Mouse (Mus musculus): ENCODE data around the gene Sem1. TPM values are rescaled to one million over a fixed set of nuclear protein-coding genes. Genes with fewer than 3 reads are reported as not detected.

Sem1 gene
- polyA plus RNA-seq, 1 experiment, result 112 TPM

- H3ac ChIP-seq (ENCODE audit: control insufficient read depth, insufficient read length), result no peak overlapping the region
- peaks cover 91% of the 10 kb centered on the region for H3K79me2 ChIP-seq (ENCODE audit: control insufficient read depth, insufficient read depth)
- H3K4me2 ChIP-seq (ENCODE audit: low read depth), result no peak overlapping the region
- H3K4me3 ChIP-seq, result no peak overlapping the region
- peaks cover 3% of the 10 kb centered on the region for H3K36me3 ChIP-seq (ENCODE audit: control insufficient read depth, insufficient read depth)
- no peak for TF ChIP-seq POLR2A (IDR thresholded peaks at IDR 0.05; ENCODE audit: insufficient read length, low read depth)
- TF ChIP-seq MYOD1 (IDR thresholded peaks at IDR 0.05; ENCODE audit: control insufficient read depth in 1 of 3, insufficient read length in 2 of 3, low read depth in 2 of 3), result no peak
- TF ChIP-seq TCF12 (IDR thresholded peaks at IDR 0.05; ENCODE audit: insufficient read depth, poor library complexity, severe bottlenecking), result no peak
- TF ChIP-seq CEBPB (IDR thresholded peaks at IDR 0.05; ENCODE audit: insufficient read depth, poor library complexity, severe bottlenecking), result no peak
- TF ChIP-seq MAX (IDR thresholded peaks at IDR 0.05; ENCODE audit: low read depth), result no peak
- TF ChIP-seq SRF (IDR thresholded peaks at IDR 0.05; ENCODE audit: control insufficient read depth, insufficient read length, low read depth), result no peak
- TF ChIP-seq MYOG (IDR thresholded peaks at IDR 0.05; ENCODE audit: control insufficient read depth in 1 of 3, insufficient read depth in 1 of 3, insufficient read length in 2 of 3, low read depth in 2 of 3), result no peak
- TF ChIP-seq POLR2AphosphoS2 (IDR thresholded peaks at IDR 0.05; ENCODE audit: insufficient read length, low read depth), result no peak
- TF ChIP-seq REST (IDR thresholded peaks at IDR 0.05; ENCODE audit: insufficient read depth, insufficient read length), result no peak
- TF ChIP-seq USF1 (IDR thresholded peaks at IDR 0.05; ENCODE audit: low read depth), result no peak
- TF ChIP-seq TCF3 (IDR thresholded peaks at IDR 0.05; ENCODE audit: insufficient read length, low read depth), result no peak
- no peaks in the 10 kb centered on the region for H3K27me3 ChIP-seq (ENCODE audit: control insufficient read depth, insufficient read depth, insufficient read length)
Observed at GRCm38 (mm10) chr6:6563691-6564090, 14.8 kb downstream of the Sem1 start.

- no peak overlapping the region for H3ac ChIP-seq (ENCODE audit: control insufficient read depth, insufficient read length)
- TF ChIP-seq SRF (IDR thresholded peaks at IDR 0.05; ENCODE audit: control insufficient read depth, insufficient read length, low read depth), result no peak
- H3K4me2 ChIP-seq (ENCODE audit: low read depth), result no peak overlapping the region
- H3K79me2 ChIP-seq (ENCODE audit: control insufficient read depth, insufficient read depth), result peaks cover 81% of the 10 kb centered on the region
- H3K36me3 ChIP-seq (ENCODE audit: control insufficient read depth, insufficient read depth), result peaks cover 8% of the 10 kb centered on the region
- no peak overlapping the region for H3K4me3 ChIP-seq
- no peaks in the 10 kb centered on the region for H3K27me3 ChIP-seq (ENCODE audit: control insufficient read depth, insufficient read depth, insufficient read length)
Observed at GRCm38 (mm10) chr6:6562716-6563115, 15.7 kb downstream of the Sem1 start.

GRCm38 (mm10) chr6:6557647-6558046, 20.8 kb downstream of the Sem1 start:
- H3K4me2 ChIP-seq (ENCODE audit: low read depth), result no peak overlapping the region
- TF ChIP-seq MAX (IDR thresholded peaks at IDR 0.05; ENCODE audit: low read depth) (no peak), MYOD1 (IDR thresholded peaks at IDR 0.05; ENCODE audit: control insufficient read depth in 1 of 3, insufficient read length in 2 of 3, low read depth in 2 of 3) (no peak), E2F4 (IDR thresholded peaks at IDR 0.05; ENCODE audit: insufficient read depth) (no peak), POLR2AphosphoS2 (IDR thresholded peaks at IDR 0.05; ENCODE audit: insufficient read length, low read depth) (no peak), USF1 (IDR thresholded peaks at IDR 0.05; ENCODE audit: low read depth) (no peak), TCF3 (IDR thresholded peaks at IDR 0.05; ENCODE audit: insufficient read length, low read depth) (no peak), CEBPB (IDR thresholded peaks at IDR 0.05; ENCODE audit: insufficient read depth, poor library complexity, severe bottlenecking) (no peak), SRF (IDR thresholded peaks at IDR 0.05; ENCODE audit: control insufficient read depth, insufficient read length, low read depth) (no peak), REST (IDR thresholded peaks at IDR 0.05; ENCODE audit: insufficient read depth, insufficient read length) (no peak), TCF12 (IDR thresholded peaks at IDR 0.05; ENCODE audit: insufficient read depth, poor library complexity, severe bottlenecking) (no peak), POLR2A (IDR thresholded peaks at IDR 0.05; ENCODE audit: insufficient read length, low read depth) (no peak), MYOG (IDR thresholded peaks at IDR 0.05; ENCODE audit: control insufficient read depth in 1 of 3, insufficient read depth in 1 of 3, insufficient read length in 2 of 3, low read depth in 2 of 3) (no peak)
- peaks cover 18% of the 10 kb centered on the region for H3K36me3 ChIP-seq (ENCODE audit: control insufficient read depth, insufficient read depth)
- peaks cover 32% of the 10 kb centered on the region for H3K79me2 ChIP-seq (ENCODE audit: control insufficient read depth, insufficient read depth)
- H3K4me3 ChIP-seq, result no peak overlapping the region
- no peaks in the 10 kb centered on the region for H3K27me3 ChIP-seq (ENCODE audit: control insufficient read depth, insufficient read depth, insufficient read length)
- H3ac ChIP-seq (ENCODE audit: control insufficient read depth, insufficient read length), result no peak overlapping the region

GRCm38 (mm10) chr6:6552006-6552405, 26.5 kb downstream of the Sem1 start:
- Histone ChIP-seq H3K27me3 (ENCODE audit: control insufficient read depth, insufficient read depth, insufficient read length) (no peaks in the 10 kb centered on the region), H3K79me2 (ENCODE audit: control insufficient read depth, insufficient read depth) (no peaks in the 10 kb centered on the region), H3ac (ENCODE audit: control insufficient read depth, insufficient read length) (no peak overlapping the region), H3K36me3 (ENCODE audit: control insufficient read depth, insufficient read depth) (peaks cover 10% of the 10 kb centered on the region), H3K4me3 (no peak overlapping the region), H3K4me2 (ENCODE audit: low read depth) (no peak overlapping the region)
- TF ChIP-seq CEBPB (IDR thresholded peaks at IDR 0.05; ENCODE audit: insufficient read depth, poor library complexity, severe bottlenecking) (no peak), USF1 (IDR thresholded peaks at IDR 0.05; ENCODE audit: low read depth) (no peak), POLR2AphosphoS2 (IDR thresholded peaks at IDR 0.05; ENCODE audit: insufficient read length, low read depth) (no peak), POLR2A (IDR thresholded peaks at IDR 0.05; ENCODE audit: insufficient read length, low read depth) (no peak), E2F4 (IDR thresholded peaks at IDR 0.05; ENCODE audit: insufficient read depth) (no peak), MYOG (IDR thresholded peaks at IDR 0.05; ENCODE audit: control insufficient read depth in 1 of 3, insufficient read depth in 1 of 3, insufficient read length in 2 of 3, low read depth in 2 of 3) (no peak), REST (IDR thresholded peaks at IDR 0.05; ENCODE audit: insufficient read depth, insufficient read length) (no peak), MAX (IDR thresholded peaks at IDR 0.05; ENCODE audit: low read depth) (no peak), TCF12 (IDR thresholded peaks at IDR 0.05; ENCODE audit: insufficient read depth, poor library complexity, severe bottlenecking) (no peak), MYOD1 (IDR thresholded peaks at IDR 0.05; ENCODE audit: control insufficient read depth in 1 of 3, insufficient read length in 2 of 3, low read depth in 2 of 3) (no peak)

GRCm38 (mm10) chr6:6547997-6548396, 30.5 kb downstream of the Sem1 start:
- Histone ChIP-seq H3K79me2 (ENCODE audit: control insufficient read depth, insufficient read depth) (no peaks in the 10 kb centered on the region), H3K4me2 (ENCODE audit: low read depth) (no peak overlapping the region), H3K36me3 (ENCODE audit: control insufficient read depth, insufficient read depth) (no peaks in the 10 kb centered on the region), H3K27me3 (ENCODE audit: control insufficient read depth, insufficient read depth, insufficient read length) (no peaks in the 10 kb centered on the region), H3ac (ENCODE audit: control insufficient read depth, insufficient read length) (no peak overlapping the region), H3K4me3 (no peak overlapping the region)
- no peak for TF ChIP-seq MYOG (IDR thresholded peaks at IDR 0.05; ENCODE audit: control insufficient read depth in 1 of 3, insufficient read depth in 1 of 3, insufficient read length in 2 of 3, low read depth in 2 of 3)
- TF ChIP-seq E2F4 (IDR thresholded peaks at IDR 0.05; ENCODE audit: insufficient read depth), result no peak
- TF ChIP-seq SRF (IDR thresholded peaks at IDR 0.05; ENCODE audit: control insufficient read depth, insufficient read length, low read depth), result no peak
- TF ChIP-seq TCF12 (IDR thresholded peaks at IDR 0.05; ENCODE audit: insufficient read depth, poor library complexity, severe bottlenecking), result no peak
